Mouse (Mus musculus): ENCODE measurements around the gene Arpc3. TPM values are rescaled to one million over a fixed set of nuclear protein-coding genes. Genes with fewer than 3 reads are reported as not detected.
A peak's percentile ranks its signal among the peaks of the same experiment; 100 is the strongest.

The Arpc3 gene
- polyA plus RNA-seq, 1 experiment from 2014 or later, result 168 TPM

DNA sequence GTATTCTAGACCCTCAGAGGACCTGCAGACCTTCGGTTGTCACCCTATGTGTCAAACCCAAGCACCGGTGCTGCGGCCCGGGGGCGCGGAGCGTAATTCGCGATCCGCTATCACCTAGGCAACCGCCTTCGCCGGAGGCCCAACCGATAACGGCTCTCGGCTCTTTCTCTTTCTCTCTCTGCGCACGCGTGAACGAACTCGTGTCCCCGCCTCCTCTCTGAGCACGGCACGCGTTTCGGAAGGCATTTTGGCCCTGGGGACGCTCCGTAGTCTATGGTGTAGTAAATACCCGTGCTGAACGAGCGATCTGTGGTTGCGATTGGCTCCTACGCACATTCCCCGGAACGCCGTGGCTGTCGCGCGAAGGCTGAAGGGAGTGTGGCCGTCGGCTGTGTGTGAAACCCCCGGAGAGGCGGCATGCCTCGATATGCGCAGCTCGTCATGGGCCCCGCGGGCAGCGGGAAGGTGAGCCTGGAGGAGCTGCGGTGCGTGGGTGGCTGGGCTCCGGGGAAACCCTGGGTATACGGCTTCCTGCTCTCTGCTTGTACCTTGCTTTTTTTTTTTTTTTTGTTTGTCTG, 19.4 kb upstream of the Arpc3 start, which contains the start of gene Fam216a:
TSS of gene Fam216a (minus strand) at position 173 of the 578 bp plus-strand sequence.
- Histone ChIP-seq H3K4me2 (ENCODE audit: low read length) (peak within 1 kb of the TSS; percentile 76), H3K27me3 (ENCODE audit: control insufficient read depth, insufficient read depth, low read depth, low read length) (no peaks in the 10 kb centered on the region), H3K27ac (ENCODE audit: low read length) (peak within 1 kb of the TSS; percentile 97), H3K4me3 (ENCODE audit: low read depth, low read length) (peak within 1 kb of the TSS; percentile 87), H3K9ac (ENCODE audit: low read depth, low read length) (peak within 1 kb of the TSS; percentile 88), H3K9me3 (replicated peaks; ENCODE audit: control insufficient read depth, low read length, poor library complexity, severe bottlenecking) (no peaks in the 10 kb centered on the region), H3K4me1 (ENCODE audit: control insufficient read depth, insufficient read depth, low read length) (peaks cover 17% of the 10 kb centered on the region), H3K36me3 (ENCODE audit: control insufficient read depth, insufficient read depth, low read length) (0 out of 2 replicates have a peak, but pooled peaks cover 4% of the 10 kb centered on the region)
- peak; percentile 94 for ATAC-seq
- under 1% methylated on average over 53 of the region's 53 CpGs for WGBS

DNA sequence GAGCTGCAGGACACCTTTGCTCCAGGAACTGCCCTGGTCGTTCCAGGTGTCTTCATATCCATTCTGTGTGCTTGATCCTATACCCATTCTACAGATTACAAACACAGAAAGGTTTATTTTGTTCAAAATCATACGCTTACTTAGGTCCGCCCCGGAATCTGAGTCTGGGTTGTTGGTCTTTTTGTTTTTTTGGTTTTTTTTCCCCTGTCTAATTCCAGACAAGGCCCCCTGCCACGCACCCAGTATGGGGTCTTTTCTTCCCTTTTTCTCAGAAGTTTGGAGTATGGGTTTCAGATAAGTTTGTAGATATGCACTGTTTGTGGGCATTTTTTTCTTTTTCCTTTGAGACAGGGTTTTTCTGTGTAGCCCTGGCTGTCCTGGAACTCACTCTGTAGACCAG, 18.8 kb upstream of the Arpc3 start:
- WGBS, result 7% methylated on average over 5 of the region's 5 CpGs
- Histone ChIP-seq H3K4me1 (ENCODE audit: control insufficient read depth, insufficient read depth, low read length) (peaks cover 17% of the 10 kb centered on the region), H3K4me2 (ENCODE audit: low read length) (peak overlapping the region; percentile 76), H3K36me3 (ENCODE audit: control insufficient read depth, insufficient read depth, low read length) (0 out of 2 replicates have a peak, but pooled peaks cover under 1% of the 10 kb centered on the region), H3K4me3 (ENCODE audit: low read depth, low read length) (peak overlapping the region; percentile 87), H3K9ac (ENCODE audit: low read depth, low read length) (peak overlapping the region; percentile 65), H3K9me3 (replicated peaks; ENCODE audit: control insufficient read depth, low read length, poor library complexity, severe bottlenecking) (no peaks in the 10 kb centered on the region), H3K27me3 (ENCODE audit: control insufficient read depth, insufficient read depth, low read depth, low read length) (no peaks in the 10 kb centered on the region), H3K27ac (ENCODE audit: low read length) (peak overlapping the region; percentile 97)
- 0 out of 2 replicates have a peak, but pooled peaks have one; percentile 3 for ATAC-seq

DNA sequence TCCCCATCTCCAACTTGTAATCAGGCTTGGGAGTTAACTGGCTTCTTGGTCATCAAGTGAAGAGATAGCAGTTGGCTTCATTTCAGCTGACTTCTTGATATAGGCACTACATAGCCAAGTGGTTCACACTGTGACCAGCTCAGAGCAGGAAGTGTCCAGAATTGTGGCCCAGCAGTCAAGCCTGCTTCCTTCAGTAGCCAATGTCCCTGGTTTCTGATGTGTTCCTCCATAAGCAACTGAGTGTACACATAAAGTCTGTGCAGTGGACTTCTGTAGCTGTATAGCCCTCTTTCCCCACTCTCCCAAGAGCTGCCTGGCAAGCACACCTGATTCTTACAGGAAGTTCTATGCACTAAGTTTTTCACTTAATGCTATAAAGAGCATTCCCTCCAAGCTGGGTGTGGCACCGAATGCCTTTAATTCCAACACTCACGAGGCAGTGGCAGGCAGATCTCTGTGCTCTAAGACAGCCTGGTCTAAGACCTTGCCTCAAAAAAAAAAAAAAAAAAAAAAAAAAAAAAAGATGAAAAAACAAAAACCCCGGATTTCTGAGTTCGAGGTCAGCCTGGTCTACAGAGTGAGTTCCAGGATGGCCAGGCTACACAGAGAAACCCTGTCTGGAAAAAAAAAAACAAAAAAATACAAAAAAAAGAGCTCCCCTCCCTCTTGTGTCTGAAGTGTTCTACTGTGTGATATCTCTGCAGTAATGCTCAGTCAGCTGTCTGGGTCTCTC, 14.4 kb upstream of the Arpc3 start:
- Histone ChIP-seq H3K36me3 (ENCODE audit: control insufficient read depth, insufficient read depth, low read length) (peaks cover 19% of the 10 kb centered on the region), H3K27ac (ENCODE audit: low read length) (no peak overlapping the region), H3K4me1 (ENCODE audit: control insufficient read depth, insufficient read depth, low read length) (peaks cover 10% of the 10 kb centered on the region), H3K27me3 (ENCODE audit: control insufficient read depth, insufficient read depth, low read depth, low read length) (no peaks in the 10 kb centered on the region), H3K9ac (ENCODE audit: low read depth, low read length) (no peak overlapping the region), H3K4me2 (ENCODE audit: low read length) (no peak overlapping the region), H3K4me3 (ENCODE audit: low read depth, low read length) (no peak overlapping the region), H3K9me3 (replicated peaks; ENCODE audit: control insufficient read depth, low read length, poor library complexity, severe bottlenecking) (no peaks in the 10 kb centered on the region)
- 90% methylated on average over 4 of the region's 4 CpGs for WGBS
- ATAC-seq, result no peak

DNA sequence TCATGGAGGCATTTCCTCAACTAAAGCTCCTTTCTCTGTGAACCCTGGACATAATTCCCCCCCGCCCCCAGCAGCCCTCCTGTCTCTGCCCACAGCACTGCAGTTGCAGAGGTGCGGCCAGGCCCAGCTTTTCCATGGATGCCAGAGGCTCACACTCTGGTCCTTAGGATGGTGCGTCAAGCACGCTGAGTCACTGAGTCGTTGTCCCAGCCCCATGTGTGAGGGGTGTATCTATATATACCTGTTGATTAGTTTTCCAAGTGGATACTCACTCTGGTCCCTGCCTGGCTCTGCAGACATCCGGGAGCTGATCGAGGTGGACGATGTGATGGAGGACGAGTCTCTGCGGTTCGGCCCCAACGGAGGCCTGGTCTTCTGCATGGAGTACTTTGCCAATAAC, 13.5 kb upstream of the Arpc3 start:
- no peak overlapping the region for H3K27ac ChIP-seq (ENCODE audit: low read length)
- H3K9ac ChIP-seq (ENCODE audit: low read depth, low read length), result no peak overlapping the region
- H3K4me3 ChIP-seq (ENCODE audit: low read depth, low read length), result no peak overlapping the region
- peaks cover 5% of the 10 kb centered on the region for H3K4me1 ChIP-seq (ENCODE audit: control insufficient read depth, insufficient read depth, low read length)
- peaks cover 19% of the 10 kb centered on the region for H3K36me3 ChIP-seq (ENCODE audit: control insufficient read depth, insufficient read depth, low read length)
- no peak for ATAC-seq
- no peak overlapping the region for H3K4me2 ChIP-seq (ENCODE audit: low read length)
- H3K27me3 ChIP-seq (ENCODE audit: control insufficient read depth, insufficient read depth, low read depth, low read length), result no peaks in the 10 kb centered on the region
- WGBS, result 97% methylated on average over 12 of the region's 12 CpGs
- no peaks in the 10 kb centered on the region for H3K9me3 ChIP-seq (replicated peaks; ENCODE audit: control insufficient read depth, low read length, poor library complexity, severe bottlenecking)

DNA sequence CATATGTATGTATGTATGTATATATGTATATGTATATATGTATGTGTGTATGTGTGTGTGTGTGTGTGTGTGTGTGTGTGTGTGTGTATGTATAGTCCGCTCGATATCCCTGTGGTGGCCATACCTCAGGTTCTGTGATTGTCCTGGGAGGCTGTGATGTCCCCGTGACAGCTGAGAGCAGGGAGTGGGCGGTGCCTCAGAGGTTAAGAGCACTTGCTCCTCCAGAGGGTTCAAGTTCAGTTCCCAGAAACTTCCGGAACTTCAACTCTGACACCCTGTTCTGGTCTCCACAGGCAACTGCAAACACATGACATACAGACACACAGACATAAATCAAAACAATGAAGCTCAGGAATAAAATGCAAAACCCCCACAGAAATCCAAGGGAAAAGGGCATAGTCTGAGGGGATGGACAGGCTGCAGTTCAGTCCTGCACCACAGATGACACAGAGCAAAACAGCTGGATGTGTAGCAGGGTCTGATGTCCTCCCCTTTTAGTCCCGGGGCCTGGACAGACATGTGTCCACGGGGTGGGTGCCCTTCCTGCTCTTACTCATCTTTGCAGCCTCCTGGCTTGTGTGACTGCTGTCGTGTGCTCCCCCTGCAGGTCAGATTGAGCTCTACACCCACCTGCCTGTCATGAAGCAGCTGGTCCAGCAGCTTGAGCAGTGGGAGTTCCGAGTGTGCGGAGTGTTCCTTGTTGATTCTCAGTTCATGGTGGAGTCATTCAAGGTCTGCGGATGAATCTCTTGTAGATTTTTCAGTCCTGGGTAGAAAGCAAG, 12.1 kb upstream of the Arpc3 start:
- no peaks in the 10 kb centered on the region for H3K27me3 ChIP-seq (ENCODE audit: control insufficient read depth, insufficient read depth, low read depth, low read length)
- H3K4me1 ChIP-seq (ENCODE audit: control insufficient read depth, insufficient read depth, low read length), result no peaks in the 10 kb centered on the region
- H3K27ac ChIP-seq (ENCODE audit: low read length), result no peak overlapping the region
- 52% methylated on average over 11 of the region's 11 CpGs for WGBS
- ATAC-seq, result 0 out of 2 replicates have a peak, but pooled peaks have one; percentile 32
- H3K4me3 ChIP-seq (ENCODE audit: low read depth, low read length), result no peak overlapping the region
- H3K9ac ChIP-seq (ENCODE audit: low read depth, low read length), result no peak overlapping the region
- H3K36me3 ChIP-seq (ENCODE audit: control insufficient read depth, insufficient read depth, low read length), result peaks cover 19% of the 10 kb centered on the region
- H3K4me2 ChIP-seq (ENCODE audit: low read length), result no peak overlapping the region
- no peaks in the 10 kb centered on the region for H3K9me3 ChIP-seq (replicated peaks; ENCODE audit: control insufficient read depth, low read length, poor library complexity, severe bottlenecking)

DNA sequence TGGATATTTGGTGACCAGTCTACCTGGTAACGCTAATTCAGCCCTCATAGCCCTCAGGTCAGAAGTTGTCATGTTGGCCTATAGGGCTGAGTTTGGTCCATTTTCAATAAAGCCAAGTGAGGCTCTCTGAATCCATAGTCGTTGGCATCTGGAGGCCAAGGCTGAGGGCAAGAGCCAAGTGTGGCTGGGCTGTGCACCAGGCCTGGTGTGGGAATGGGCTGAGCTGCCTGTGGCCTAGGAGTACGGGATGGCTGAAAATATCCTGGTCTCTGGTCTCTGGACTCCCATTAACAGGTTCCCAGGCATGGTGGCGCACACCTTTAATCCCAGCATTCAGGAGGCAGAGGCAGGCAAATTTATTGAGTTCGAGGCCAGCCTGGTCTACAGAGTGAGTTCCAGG, 1.7 kb upstream of the Arpc3 start:
- Histone ChIP-seq H3K36me3 (ENCODE audit: control insufficient read depth, insufficient read depth, low read length) (no peaks in the 10 kb centered on the region), H3K4me1 (ENCODE audit: control insufficient read depth, insufficient read depth, low read length) (peaks cover 9% of the 10 kb centered on the region), H3K4me2 (ENCODE audit: low read length) (no peak overlapping the region), H3K9ac (ENCODE audit: low read depth, low read length) (no peak overlapping the region), H3K27ac (ENCODE audit: low read length) (no peak overlapping the region), H3K27me3 (ENCODE audit: control insufficient read depth, insufficient read depth, low read depth, low read length) (no peaks in the 10 kb centered on the region), H3K9me3 (replicated peaks; ENCODE audit: control insufficient read depth, low read length, poor library complexity, severe bottlenecking) (no peaks in the 10 kb centered on the region), H3K4me3 (ENCODE audit: low read depth, low read length) (no peak overlapping the region)
- 87% methylated on average over 5 of the region's 5 CpGs for whole genome bisulfite sequencing
- no peak for ATAC-seq

DNA sequence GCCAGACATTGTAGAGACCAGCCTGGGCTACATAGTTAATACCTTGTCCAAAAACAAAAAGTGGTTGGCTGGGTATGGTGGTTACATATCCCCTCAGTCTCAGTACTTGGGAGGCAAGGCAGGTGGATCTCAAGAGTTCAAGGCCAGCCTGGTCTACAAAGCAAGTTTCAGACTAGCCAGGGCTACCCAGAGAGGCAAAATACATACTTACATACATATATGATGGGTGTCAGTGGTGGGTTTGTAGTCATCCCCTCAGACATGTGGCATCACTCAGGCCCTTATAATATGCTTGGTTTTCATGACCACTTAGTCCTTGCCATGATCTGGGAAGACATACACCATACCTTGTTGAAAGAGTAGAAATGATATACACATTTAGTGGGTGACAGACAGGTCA, 1.0 kb upstream of the Arpc3 start:
- Histone ChIP-seq H3K4me3 (ENCODE audit: low read depth, low read length) (no peak overlapping the region), H3K4me2 (ENCODE audit: low read length) (no peak overlapping the region), H3K27me3 (ENCODE audit: control insufficient read depth, insufficient read depth, low read depth, low read length) (no peaks in the 10 kb centered on the region), H3K9ac (ENCODE audit: low read depth, low read length) (no peak overlapping the region), H3K27ac (ENCODE audit: low read length) (no peak overlapping the region), H3K9me3 (replicated peaks; ENCODE audit: control insufficient read depth, low read length, poor library complexity, severe bottlenecking) (no peaks in the 10 kb centered on the region), H3K36me3 (ENCODE audit: control insufficient read depth, insufficient read depth, low read length) (no peaks in the 10 kb centered on the region), H3K4me1 (ENCODE audit: control insufficient read depth, insufficient read depth, low read length) (peaks cover 9% of the 10 kb centered on the region)
- ATAC-seq, result no peak

DNA sequence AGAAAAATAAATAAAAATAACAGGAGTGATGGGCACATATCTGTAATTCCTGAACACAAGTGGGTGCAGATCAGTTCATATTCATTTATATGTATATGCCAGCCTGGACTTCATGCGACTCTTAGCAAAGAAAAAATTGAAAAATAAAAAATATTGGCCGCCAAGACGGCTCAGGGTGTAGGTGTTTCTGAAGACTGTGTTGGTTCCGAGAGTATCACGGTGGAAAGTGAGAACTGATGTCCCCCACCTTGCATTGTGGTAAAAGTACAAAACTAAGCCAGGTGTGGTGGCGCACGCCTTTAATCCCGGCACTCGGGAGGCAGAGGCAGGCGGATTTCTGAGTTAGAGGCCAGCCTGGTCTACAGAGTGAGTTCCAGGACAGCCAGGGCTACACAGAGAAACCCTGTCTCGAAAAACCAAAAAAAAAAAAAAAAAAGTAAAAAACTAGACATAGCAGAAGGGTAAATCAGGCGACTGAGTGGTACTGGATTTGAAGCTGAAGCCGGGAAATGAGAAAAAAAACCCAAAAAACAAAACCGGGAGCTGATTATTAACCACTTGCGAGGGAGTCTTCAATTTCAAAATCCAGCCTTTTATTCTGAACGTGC, 396 bp upstream of the Arpc3 start:
- ATAC-seq, result peak; percentile 38; the same call in 1 of the 2 replicates
- Histone ChIP-seq H3K36me3 (ENCODE audit: control insufficient read depth, insufficient read depth, low read length) (no peaks in the 10 kb centered on the region), H3K9ac (ENCODE audit: low read depth, low read length) (no peak overlapping the region), H3K4me1 (ENCODE audit: control insufficient read depth, insufficient read depth, low read length) (peaks cover 9% of the 10 kb centered on the region), H3K4me3 (ENCODE audit: low read depth, low read length) (peak overlapping the region; percentile 73; the same call in 1 of the 2 replicates), H3K9me3 (replicated peaks; ENCODE audit: control insufficient read depth, low read length, poor library complexity, severe bottlenecking) (no peaks in the 10 kb centered on the region), H3K4me2 (ENCODE audit: low read length) (peak overlapping the region; percentile 39), H3K27ac (ENCODE audit: low read length) (peak overlapping the region; percentile 69; the same call in 1 of the 2 replicates), H3K27me3 (ENCODE audit: control insufficient read depth, insufficient read depth, low read depth, low read length) (no peaks in the 10 kb centered on the region)
- WGBS, result 52% methylated on average over 15 of the region's 16 CpGs
